Mouse (Mus musculus) cerebellum, adult 18-20 months (tissue): ENCODE data around the gene Srpk1.
"Not testable (repeated sequence)": the region's sequence is repeated elsewhere in the genome, so short reads cannot be mapped to it uniquely, and the experiment has no call there.

Experiments
- DNase-seq, 2 experiments: peaks; one replicate each; pipeline ENCODE4 v3.0.0; 2021

Srpk1 gene

DNA sequence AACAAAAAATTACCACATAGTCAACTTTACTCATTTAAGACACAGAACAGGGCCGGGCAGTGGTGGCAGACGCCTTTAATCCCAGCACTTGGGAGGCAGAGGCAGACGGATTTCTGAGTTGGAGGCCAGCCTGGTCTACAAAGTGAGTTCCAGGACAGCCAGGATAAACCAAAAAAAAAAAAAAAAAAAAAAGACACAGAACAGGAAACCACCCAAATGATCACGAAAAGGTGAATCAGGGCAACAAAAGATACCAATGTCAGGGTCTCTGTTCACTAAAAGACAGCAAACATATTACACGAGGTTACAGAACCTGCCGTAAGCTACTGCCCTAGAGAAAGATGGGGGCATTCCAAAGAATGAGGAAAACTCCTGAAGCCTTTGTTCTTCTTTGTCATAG is 9.4 kb downstream of the Srpk1 start:
- no peak for DNase-seq

DNA sequence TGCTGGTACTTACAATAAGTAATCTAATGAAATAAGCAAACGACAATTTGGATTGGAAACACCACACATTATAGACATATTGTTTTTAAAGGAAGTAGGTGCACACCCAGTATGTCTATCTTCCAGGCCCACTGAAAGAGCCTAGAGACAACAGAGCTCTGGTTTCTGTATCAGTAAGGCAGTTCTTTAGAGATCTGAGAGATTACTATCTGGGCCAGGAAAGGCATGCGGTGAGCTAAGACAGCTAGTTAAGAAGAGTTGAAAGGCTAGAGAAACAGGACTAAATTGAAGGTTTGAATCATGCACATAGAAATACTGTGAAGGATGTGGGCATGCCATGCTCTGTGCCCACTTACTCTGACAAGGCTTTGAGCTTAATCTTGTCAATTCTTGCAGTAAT is 9.9 kb downstream of the Srpk1 start:
- no peak for DNase-seq

DNA sequence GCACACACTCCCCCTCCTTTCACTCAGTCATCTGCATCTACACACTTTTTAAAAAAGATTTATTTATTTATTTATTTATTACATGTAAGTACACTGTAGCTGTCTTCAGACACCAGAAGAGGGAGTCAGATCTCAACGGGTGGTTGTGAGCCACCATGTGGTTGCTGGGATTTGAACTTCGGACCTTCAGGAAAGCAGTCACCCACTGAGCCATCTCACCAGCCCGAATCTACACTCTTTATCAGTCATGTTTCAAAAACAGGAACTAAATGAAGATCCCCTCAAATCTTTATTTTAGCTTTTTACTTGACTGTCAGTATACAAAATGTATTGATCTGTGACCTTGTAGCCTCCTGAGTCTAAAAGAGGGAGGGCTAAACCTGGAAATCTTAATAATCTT is 13.0 kb downstream of the Srpk1 start:
- DNase-seq, result no peak

DNA sequence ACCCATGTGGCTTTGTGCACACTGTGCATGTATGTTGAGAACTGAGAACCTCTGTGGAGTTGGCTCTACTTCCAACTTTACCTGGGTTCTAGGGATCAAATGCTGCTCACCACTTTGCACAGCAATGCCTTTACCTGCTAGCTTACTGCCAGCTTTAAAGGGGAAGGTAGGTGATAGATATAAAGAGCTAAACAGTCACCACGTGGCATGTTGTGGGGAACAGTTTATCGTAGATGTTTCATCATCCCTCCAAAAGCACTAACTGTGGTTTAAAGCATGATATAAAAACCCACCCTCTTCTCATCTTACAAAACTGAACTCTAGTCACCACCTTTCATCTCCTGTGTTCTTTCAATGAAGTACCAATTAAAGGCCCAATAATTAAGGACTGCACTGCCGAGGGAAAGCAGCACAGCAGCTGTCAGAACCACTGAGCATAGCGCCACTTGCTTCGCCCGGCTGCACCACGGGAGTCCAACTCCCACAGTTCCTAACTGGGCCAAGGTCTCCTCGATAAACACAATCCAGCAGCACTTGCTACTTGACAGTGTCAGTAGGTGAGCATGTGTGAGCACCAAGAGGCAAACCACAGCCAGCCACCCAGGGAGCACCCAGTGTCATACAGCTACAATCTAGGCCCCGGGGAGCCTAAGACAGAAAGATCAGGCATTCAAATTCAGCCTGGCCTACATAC is 20.8 kb downstream of the Srpk1 start:
- no peak for DNase-seq

DNA sequence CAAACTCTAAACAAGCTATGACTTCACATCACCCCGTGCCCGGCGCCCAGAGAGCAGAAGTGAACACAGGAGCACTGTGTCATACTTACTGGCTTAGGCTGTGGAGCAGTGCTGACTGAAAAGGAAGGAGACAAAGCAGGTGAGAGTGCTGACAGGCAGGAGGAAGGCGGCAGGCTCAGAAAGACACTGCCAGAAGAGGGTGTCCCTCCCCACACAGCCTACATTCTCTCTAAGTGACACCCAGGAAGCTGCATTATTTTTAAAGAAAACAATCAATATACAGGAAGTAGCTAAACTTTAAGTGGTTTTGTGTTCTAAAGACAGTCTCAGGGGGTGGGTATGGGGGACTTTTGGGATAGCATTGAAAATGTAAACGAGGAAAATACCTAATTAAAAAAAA is 21.7 kb downstream of the Srpk1 start:
- no peak for DNase-seq

DNA sequence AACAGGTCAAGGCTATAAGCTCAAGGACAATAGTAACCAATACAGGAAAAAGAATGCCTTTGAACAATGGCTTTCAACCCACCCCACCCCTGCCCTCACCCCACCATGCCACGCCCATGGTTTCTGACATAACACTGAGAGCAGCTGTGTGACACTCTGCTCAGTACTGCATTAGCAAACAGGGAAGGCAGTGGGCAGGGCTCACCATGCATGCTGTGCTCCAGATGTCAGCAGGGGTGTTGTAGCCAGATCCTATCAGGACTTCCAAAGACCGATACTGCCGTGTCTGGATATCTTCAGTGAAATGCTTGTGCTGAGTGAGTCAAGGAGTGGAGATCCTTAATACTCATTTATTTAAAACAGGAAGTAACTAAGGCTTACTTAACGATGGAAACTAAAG is 28.5 kb downstream of the Srpk1 start:
- no peak for DNase-seq

DNA sequence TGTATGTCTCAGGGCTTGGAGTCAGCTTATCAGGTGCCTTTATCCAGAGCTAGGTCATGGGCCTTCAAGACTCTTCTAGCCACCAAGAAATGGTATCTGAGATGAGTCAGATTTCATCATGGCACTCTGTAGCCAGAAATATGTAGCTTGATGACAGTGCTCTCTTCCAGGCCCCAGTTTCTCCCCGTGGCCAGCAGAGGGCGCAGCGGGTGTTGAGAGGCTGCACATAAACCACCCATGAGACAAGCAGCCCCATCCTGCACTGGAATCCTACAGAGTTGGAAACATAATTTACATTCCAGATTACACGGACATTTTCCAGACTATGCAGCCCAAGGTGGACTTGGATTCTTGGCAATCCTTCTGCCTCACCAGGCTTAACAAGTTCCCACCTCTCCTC is 29.5 kb downstream of the Srpk1 start:
- DNase-seq, result peak; percentile 73 to 80

DNA sequence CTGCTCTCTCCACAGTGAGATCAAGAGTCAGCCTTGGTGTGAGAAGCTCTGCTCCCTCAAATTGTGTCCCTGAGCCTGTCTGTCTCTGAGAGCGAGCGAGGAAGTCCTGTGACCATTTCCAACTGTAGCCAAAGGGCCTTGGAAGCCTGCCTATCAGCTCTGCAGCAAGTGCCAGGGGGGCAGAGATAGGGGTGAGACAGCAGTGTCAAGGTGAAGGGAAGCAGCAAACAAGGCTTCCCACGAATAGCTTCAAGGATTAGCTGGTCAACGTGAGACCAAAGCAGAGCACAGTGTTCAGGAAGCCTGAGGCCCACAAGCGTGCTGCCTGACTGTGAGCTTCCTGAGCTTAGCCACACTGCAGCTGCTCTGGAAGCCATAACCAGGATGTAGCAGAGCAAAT is 31.0 kb downstream of the Srpk1 start:
- no peak for DNase-seq

DNA sequence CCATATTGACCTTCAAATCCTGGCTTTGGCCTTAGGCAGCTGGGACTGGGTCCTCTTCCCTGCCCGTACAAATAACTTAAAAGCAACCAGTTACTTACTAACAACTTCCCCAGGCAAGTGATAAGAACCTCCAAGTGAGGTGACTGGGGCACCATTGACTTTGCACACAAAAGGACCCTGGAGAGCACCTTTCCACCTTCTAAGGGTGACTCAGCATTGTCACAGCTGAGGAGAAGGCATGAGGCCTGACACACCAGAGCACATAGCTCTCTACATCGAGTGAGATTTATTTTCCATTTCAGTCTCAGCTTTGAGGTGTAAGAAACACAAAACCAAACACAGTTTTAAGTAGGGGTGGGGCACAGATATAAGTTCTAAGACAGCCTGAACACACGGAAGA is 31.9 kb downstream of the Srpk1 start:
- no peak for DNase-seq

DNA sequence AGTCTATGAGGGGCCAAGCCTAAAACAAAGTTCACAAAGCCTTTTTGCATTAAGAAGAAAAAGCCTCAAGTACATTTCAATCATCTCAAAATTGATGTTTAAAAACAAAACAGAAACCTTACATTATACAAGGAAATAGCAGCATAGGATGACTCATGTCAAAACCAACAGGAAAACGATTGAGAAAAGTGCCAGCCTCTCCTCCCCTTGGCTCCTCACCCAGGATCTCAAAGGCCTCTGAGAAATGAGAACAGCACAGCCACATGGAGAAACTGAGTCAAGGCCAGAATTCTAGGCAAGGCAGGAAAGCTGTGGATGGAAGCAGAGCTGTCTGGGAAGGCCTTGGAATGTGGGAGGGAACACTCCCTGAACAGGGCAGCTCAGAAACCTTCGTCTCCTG is 33.9 kb downstream of the Srpk1 start:
- DNase-seq, result no peak

DNA sequence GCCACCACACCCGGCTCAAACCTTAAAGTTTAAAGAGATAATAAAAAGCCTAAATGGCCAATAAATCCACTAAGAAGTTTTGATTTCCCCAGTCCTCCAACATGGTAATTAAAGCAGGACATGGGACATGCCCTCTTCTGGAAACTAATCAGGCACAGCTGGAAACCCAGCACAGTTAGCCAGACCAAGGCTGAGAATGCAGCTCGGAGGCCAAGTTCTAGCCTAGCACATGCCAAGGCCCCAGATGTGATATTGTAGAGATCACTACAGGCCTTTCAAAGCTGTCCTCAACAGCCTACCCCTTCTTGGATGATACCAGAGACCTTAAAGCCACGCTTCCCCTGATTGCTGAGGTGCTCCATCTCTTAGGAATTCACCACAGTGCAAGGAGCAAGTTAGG is 36.0 kb downstream of the Srpk1 start:
- no peak for DNase-seq

DNA sequence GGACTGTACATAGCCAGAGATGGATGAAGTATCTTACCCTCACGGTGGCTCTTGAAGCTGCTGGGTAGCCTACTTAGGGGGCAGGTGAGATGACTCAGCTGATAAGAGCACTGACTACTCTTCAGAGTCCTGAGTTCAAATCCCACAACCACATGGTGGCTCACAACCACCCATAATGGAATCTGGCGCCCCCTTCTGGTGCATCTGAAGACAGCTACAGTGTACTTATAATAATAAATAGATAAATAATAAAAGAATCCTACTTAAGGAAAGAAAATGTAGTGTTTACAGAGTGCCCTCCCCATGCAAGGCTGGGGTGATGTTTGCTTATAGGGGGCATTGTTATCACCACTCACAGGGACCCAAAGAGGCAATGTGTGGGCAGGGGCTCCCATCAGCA is 41.5 kb downstream of the Srpk1 start:
- DNase-seq, result no peak

DNA sequence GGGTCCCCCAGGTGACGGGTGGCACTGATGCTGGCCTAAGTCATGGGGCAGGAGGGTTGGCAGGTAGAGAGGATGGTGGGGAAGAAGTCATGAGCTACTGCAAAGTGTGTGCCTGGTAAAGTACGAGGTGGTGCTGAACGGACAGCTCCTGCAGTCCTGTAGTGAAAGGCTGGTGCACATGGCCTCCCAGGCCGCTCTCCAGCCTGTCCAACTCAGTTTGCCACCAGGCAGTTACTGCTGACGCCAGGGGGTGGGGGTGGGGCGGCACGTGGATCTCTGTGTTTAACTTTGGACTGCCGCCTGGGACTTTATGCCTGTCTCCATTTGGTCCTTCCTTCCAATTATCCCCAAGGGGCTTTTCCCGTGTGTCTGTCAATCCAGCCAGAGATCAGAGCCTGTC is 42.1 kb downstream of the Srpk1 start:
- no peak for DNase-seq

DNA sequence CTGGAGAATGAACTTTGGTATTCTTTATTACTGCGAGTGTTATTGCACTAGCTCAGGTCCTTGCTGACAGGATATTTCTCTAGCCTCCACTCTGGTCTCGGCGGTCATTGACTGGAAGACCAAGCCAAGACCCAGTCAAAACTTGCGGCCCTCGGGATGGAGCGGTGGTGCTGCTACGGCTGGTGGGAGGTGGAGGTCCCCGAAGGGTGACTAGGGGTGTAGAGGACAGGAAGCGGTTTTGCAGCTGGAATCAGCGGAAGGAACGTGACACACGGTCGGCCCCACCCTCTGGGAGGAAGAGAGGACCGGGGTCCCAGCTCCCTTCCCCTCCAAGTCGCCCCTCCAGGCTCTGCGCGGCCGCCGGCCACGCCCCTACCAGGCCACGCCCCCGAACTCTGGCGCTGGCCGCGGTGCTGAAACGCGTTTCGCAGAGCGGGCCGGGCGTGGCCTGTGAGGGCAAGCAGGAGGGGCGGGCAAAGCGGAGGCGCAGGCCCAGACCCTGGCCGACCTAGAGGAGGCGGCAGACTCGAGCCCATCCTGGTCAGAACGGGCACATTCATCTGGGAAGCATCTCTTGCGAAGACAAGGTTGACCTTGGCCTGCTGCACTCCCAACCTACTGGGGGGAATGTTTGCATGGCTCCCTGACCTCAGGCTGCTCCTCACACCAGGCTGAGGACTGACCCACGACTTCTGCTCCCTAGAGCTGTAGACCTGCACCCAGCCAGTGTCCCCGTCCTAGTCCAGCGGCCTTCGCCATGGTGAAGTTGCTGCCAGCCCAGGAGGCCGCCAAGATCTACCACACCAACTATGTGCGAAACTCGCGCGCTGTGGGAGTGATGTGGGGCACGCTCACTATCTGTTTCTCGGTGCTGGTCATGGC is 47.0 kb downstream of the Srpk1 start, which contains the start of gene Lhfpl5:
Lhfpl5 (plus strand) TSS at position 398 of the 882 bp plus-strand sequence.
- DNase-seq, result peak; percentile 29 to 43

DNA sequence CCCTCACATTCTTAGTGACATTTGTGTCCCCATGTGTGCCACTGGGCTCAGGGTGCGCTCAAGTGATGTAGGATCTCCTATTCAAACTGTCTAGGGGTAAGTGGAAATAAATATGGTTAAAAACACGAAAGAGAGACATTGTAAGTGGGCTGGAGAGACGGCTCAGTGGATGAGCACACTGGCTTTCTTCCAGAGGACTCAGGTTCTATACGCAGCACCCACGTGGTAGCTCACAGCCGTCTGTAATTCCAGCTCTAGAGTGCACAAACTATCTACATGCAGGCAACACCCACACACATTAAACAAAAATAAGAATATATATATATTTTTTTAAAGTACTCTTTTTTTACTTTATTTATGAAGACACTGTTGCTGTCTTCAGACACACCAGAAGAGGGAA is 49.6 kb downstream of the Srpk1 start:
- DNase-seq, result no peak

DNA sequence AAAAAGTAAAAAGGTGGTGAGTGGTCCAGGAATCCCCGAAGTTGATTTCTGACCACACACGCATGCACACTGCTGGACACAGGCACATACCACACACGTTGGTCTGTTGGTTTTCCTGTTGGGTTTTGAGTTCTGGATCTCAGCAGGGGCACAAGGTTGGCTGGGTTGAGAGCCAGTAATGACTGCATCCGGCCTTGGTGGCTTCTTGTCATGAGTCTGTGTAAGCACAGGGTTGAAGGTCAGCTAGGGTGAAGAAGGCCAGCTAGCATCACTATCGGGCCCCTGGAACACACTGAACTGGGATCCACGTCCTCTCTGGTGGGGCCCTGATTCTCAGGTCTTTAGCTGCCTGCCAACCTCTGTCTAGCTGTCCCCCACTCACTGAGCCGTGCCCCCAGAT is 50.0 kb downstream of the Srpk1 start:
- no peak for DNase-seq

DNA sequence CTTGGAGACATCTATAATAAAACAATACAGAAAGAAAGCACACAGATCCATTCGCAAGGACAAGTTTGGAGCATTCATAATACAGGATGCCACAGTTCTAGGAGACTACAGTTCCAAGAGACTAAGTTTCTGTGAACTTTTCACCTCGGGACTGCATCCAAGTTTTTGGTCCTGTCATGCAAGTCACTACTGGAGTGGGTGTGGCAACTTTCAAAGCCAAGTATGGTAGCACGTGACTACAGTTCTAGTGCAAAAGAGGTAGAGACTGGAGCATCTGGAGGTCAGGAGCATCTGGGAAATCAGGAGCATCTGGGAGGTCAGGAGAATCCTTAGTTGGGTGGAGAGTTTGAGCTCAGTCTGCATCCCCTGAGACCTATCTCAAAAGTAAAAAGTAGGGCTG is 50.6 kb downstream of the Srpk1 start:
- no peak for DNase-seq

DNA sequence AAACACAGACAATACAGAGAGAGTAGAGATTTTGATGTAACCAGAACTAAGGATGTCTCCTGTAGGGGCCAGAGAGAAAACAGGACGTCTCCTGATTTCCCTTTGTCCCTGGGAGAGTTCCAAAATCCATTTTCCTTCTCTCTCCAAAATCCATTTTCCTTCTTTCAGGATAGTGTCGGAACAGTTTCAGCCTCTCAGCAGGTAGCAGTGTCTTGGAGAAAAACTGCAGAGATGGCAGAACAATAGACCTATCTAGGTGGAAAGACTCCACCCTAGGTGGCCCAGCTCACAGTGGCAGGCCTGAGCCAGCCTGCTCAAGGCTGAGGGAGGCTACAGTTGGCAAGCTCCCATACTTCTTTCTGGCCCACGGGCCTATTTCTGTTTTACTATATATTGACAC is 55.0 kb downstream of the Srpk1 start:
- no peak for DNase-seq

DNA sequence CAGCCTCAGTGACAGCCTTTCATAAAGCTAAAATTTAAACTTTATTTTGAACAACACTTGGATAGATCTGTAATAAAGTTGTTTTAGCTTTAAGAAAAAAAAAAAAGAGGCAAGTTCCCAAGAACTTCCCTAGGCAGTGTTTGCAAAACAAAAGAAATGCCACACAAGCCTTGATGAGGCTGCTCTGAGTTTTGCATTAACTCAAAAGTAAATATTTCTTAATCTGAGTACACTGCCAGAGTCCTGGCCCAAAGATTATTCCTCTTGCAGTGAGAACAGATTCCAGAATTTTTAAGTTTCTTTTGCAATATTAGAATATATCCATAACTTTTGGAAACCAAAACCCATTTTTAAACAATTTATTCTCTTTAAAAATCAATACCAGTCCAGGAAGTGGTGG is 57.3 kb downstream of the Srpk1 start:
- no peak for DNase-seq

DNA sequence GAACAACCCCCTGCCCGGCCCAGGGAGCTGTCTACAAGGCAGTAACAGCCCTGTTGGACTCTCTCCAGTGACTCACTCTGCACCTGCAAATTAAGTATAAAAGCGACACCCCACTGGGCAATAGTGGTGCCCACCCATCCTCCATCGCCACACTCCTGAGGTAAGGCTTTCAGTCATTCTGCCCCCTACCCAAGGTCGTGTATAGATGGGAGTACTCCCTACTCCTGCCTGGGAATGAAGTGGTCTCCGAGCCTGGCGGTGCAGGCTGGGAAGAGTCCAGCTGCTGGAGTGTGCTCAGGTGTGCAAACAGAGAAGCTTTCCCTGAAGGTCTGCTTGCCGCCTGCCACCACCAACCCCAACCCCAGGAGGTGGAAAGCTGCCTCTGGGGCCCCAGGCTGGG is 60.9 kb downstream of the Srpk1 start:
- no peak for DNase-seq

DNA sequence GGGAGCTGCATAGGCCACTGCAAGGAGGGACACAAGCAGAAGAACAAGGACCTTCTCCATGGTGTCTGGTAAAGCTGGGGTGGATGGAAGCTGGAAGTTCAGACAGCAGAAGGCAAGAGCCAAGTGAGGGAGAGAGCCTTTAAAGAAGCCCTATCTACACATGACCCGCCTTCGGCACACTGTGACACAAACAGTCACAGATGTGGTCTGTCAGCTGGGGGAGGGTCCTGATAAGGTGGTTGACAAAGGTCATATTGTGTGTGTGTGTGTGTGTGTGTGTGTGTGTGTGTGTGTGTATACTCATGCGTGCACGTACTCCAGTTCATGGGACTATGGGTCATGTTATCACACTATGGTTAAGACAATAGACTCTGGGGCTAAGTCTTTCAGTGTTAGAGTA is 61.9 kb downstream of the Srpk1 start, which contains the start of gene Clps:
Clps (minus strand) TSS at position 169 of the 400 bp plus-strand sequence.
- no peak for DNase-seq

DNA sequence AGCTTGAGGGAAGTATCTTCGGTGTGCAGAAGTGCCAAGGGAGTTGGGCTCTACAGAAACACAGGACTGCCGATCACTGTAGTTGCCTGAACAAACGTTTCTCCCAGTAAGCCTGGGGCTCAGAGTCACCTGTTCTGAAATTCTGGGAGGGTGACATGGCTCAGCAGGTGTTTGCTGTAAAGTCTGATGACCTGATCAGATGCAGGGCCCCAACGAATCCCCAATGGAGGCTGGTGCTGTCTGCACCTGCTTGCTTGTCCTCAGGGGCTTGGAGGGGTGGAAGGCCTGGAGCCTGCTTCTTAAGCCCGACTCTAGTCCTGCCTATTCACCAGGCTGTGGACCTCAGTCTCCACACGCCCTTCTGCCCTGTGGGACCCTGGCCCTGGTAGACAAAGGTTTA is 64.7 kb downstream of the Srpk1 start:
- no peak for DNase-seq

DNA sequence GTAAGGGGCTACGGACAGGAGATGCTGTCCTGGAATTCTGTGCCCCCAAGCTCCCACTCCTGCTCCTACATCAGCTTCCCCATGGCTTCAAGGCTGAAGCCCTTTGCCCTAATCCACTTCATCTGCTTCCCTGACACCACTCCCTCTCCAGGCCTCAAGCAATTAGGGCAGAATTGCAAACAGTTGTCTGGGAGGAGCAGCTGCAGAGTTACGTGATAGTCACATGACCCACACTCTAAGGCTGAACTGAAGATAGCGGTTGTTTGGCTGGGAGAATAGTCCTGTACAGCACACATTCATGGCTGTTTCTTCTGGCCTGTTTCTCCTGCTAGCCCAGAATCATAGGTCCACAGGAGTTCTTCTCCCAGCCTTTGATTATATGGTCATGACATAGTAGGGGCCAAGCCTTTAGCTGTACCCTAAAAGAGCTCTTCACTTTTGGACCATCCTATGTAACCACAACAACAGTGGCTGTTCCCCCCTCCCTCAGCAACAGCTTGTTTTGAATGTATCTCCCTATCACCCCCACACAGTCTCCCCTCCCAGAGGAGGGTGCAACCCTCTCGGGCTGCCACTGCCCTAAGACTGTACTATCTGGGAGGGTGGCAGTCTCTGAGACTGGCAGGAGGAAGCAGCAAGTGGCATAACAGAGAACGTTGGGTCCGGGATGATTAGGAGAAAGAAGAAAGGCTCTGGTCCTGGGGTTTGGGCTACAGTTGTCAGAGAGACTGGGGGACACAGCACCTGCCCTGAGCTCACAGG is 65.7 kb downstream of the Srpk1 start:
- no peak for DNase-seq

DNA sequence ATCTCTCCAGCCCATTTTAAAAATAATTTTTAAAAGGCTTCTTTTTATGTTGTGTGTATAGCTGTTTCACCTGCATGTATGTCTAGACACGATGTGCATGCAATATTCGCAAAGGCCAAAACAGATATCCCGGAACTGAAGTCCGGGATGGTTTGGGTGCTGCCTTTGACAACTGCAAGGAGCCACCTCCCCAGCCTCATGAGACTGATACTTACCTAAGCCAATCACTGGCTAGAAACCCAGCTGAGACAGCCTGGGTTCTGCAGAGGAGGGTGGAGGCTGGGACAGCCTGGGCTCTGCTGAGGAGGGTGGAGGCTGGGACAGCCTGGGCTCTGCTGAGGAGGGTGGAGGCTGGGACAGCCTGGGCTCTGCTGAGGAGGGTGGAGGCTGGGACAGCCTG is 68.5 kb downstream of the Srpk1 start:
- DNase-seq, result not testable (repeated sequence)
